Mouse (Mus musculus) kidney, adult 9 months (tissue): ENCODE measurements around the gene Pycr2.
A peak's percentile ranks its signal among the peaks of the same experiment; 100 is the strongest.
"Not testable (repeated sequence)": the region's sequence is repeated elsewhere in the genome, so short reads cannot be mapped to it uniquely, and the experiment has no call there.

ENCODE experiments used
- DNase-seq: peaks from one replicate; pipeline ENCODE4 v3.0.0; 2022

Pycr2 gene

DNA sequence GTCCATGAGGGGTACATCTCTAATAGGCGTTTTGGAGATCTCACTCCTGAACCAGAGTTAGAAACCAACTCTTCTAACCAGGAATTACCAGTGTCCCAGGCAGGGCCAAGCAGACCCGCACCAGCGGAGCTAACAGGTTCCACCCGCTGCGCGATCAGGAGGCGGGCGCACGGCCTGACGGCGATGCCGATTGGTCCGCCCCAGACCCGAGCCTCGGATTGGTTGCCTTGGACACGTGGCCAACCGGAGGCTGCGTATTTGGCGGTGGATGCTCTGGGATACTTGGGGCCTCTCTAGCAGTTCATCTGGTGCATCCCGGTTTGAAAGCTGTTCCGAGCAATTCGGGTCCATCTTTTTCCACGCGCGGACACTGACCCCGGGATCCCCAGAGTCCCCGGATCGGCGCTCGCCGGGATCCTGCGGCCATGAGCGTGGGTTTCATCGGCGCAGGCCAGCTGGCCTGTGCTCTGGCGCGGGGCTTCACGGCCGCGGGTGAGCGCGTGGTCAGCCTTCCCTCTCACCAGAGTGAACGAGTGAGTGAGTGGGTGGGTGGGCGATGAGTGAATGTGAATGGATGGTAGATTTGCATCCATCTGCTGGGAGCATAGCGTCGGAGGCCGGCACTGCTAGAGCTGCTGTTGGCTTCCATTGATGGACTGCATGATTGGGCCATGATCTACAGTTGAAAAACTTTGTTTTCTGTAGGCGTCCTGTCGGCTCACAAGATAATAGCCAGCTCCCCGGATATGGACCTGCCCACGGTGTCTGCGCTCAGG, at the start of gene Pycr2:
Pycr2 (plus strand) TSS at position 255 of the 776 bp plus-strand sequence.
- DNase-seq = peak; percentile 95

DNA sequence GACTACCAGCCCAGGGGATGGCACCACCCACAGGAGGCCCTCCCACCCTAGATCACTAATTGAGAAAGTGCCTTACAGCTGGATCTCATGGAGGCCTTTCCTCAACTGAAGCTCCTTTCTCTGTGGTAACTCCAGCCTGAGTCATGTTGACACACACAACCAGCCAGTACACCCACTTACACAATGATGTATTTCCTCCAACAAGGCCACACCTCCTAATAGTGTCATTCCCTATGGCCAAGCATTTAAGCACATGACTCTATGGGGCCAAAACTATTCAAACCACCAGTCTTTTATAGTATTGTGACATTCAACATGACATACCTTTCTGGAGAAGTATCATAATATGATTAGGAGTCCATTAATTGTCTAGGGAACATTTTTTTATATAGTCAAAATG, 45.3 kb upstream of the Pycr2 start:
- DNase-seq = no peak

DNA sequence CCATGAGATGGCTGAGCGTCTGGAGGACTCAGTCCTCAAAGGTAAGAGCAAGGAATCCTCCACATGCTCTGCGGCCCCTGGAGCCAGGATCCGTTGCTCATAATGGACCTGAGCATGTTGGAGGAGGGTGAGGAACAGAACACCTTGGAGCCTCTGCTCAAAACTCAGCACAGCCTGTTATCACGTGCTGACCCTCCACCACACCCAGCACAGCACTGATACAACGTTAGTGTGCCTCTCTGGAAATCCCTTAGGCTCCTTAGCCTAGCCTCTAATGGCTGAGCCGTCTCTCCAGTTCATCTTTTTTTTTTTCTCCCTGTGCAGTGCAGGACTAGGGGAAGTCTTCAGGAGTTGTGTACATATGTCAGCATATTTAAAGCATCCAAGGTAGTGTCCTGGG, 44.1 kb upstream of the Pycr2 start:
- DNase-seq = no peak

DNA sequence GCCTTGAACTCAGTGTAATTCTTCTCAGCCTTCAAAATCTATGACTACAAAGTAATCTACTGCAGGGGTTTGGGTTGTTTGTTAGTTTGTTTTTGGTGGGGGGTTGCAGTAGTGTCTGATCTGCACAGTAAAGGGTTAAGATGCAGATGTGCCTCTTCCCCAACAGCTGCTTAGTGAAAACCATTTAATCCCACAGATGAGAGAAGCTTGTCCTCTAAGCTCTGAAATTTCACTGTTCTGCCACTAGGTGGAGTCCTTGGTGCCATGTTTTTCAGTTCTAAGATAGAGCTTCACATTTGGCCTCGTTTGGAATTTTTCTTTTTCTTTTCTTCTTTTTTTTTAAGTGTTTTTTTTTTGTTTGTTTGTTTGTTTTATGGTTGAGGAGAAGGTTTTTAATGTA, 40.5 kb upstream of the Pycr2 start:
- peak; percentile 21 for DNase-seq

DNA sequence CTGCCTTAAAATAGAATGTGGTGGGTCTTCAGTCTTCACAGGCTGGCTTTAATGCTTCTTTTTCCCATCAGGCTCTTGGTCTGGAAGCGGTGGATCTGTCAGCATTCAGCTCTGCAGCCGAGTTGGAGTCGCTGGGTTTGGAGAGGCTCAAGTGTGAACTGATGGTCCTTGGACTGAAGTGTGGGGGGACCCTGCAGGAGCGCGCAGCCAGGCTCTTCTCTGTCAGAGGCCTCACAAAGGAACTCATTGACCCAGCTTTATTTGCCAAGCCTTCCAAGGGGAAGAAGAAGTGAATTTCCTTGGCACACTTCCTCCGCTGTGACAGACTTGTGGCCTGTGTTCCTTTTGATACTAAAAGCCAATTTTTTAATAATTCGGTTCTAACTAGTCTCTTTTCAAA, 38.1 kb upstream of the Pycr2 start:
- no peak for DNase-seq

DNA sequence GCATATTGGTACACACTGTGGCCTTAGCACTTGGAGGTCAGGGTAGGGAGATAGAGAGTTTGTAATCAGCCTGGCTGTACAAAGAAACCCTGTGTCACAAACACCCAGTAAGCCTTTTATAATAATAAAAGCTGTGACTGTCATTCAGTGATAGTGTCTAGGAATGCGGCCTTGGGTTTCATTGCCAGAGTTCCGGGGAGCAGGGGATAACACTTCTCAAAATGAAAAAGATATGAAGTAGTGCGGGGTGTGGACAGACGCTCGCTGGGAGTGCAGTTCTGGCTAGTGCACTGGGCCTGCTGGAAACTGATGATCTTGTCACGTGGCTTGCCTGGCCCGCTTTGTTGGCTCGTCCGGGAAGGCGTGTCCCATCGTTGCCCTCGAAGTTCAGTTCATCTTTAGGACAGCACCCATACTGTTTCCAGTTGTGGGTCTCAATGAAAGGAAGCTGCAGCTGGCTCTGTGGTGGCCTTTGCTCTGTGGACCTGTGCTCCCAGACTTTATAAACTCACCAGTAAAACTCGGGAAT, 33.9 kb upstream of the Pycr2 start:
- no peak for DNase-seq

DNA sequence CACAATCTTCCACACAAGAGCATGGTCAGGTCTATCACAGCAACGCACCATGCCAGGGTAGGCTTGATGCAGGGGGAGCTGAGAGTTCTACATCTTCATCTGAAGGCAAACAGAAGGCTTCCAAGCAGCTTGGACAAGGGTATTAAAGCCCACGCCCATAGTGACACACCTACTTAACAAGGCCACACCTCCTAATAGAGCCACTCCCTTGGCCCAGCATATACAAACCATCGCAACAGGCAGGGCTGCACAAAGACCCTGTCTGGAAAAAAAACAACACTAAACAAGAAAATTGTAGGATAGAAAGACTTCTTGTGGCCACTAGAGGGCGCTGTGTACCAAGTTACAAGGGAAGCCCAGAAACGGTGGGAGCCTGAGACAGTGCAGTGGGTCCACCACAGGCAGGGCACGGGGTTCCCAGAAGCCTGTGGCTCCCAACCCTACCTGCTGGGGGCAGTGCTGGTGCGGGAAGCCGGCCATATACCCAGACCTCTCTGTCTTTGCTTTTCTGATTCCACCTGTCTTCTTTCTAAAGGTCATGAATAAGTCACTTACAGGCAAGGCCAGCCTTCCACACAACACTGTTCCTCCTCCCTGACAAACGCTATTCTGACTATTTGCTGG, 30.1 kb upstream of the Pycr2 start:
- DNase-seq = peak; percentile 39

DNA sequence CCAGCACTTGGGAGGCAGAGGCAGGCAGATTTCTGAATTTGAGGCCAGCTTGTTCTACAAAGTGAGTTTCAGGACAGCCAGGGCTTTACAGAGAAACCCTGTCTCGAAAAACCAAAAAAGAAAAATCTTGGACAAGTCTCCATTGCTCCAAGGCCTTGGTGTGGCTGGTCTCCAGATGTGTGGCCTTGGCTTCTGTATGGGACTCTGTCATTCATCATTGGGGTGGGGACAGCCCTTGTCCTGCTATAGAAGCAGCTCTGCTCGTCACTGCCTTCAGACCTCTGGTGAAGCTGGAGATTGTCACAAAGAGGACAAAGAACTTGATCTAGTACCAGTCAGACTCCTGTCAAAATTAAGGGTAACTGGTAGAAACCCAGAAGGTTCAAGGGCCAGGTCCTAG, 29.5 kb upstream of the Pycr2 start:
- no peak for DNase-seq

DNA sequence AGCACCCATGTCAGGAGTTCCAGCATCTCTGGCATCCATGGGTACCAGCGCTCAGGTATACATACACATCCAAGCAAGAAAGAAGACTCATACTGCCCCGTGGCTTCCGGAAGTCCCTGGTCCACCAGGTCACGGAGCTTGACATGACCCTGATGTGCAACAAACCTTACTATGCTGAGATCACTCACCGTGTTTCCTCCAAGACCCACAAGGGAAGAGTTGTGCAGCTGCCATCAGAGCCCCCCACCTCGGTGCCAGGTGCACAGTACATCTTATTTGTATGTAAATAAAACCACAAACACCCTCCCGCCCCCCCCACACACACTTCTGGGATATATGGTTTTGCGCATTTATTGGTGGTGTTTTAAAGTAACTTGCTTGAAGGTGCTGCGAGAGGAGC, 29.0 kb upstream of the Pycr2 start:
- DNase-seq = no peak

DNA sequence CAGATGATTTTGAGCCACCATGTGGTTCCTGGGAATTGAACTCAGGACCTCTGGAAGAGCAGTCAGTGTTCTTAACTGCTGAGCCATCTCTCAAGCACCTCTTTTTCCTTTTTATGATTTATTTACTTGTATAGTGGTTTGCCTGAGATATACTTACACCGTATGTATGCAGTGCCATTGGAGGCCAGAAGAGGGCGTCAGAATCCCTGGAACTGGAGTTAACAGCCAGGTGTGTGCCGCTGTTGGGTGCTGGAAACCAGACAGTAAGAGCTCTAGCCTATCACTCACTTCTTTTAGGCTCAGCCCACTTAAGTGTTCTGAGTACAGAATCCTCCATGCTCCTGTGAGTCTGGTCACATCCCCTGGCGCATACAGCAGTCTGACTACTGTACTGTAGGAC, 26.6 kb upstream of the Pycr2 start:
- DNase-seq = no peak

DNA sequence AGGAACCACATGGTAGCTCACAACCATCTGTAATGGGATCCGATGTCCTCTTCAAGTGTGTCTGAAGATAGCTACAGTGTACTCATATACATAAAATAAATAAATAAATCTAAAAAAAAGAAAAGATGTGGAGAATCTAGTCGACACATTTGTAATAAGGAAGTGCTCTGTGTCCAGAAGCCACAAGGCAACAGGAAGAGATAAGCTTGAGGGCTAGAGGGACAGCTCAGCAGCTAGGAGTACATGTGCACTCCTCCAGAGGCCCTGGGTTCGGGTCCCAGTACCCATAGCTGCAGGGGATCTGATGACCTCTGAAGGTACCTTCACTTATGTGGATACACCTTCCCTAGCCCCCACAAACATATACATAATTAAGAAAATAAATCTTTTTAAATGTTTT, 22.3 kb upstream of the Pycr2 start:
- no peak for DNase-seq

DNA sequence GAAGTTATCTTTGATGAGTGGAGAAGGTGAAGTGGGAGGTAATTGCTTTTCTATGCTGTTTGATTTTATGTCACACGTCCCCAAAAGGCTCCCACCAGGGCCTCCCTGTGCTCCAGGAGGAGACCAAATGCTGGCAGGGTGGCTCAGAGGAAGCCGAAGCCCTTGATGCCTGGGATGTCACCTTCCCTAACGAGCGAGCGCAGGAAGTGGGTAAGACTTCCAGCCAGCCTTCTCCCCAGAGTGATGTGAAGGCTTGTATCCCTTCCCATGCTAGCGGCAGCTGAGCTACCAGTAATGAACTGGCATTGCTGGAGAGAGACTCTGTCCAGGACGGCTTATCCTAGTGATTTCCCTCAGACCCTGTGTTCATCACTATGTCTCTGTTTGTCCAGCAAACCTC, 20.4 kb upstream of the Pycr2 start:
- no peak for DNase-seq

DNA sequence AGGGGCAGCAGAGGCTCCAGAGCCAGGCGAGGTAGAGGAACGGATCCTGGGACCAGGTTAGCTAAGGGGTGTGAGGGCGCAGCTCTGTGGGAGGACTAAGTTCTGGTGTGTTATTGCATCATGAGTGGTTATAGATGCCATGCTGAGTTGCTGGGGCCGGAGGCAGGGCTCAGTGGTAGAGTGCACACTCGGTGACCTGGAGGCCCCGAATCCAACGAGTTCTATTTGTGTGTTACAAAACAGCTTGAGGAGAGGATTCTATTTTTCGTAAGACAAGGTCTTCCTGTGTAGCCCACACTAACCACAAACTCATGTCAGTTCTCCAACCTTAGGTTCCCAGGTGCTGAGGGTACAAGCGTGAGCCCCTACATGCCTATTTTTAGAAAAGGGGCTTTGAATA, 19.6 kb upstream of the Pycr2 start:
- no peak for DNase-seq

DNA sequence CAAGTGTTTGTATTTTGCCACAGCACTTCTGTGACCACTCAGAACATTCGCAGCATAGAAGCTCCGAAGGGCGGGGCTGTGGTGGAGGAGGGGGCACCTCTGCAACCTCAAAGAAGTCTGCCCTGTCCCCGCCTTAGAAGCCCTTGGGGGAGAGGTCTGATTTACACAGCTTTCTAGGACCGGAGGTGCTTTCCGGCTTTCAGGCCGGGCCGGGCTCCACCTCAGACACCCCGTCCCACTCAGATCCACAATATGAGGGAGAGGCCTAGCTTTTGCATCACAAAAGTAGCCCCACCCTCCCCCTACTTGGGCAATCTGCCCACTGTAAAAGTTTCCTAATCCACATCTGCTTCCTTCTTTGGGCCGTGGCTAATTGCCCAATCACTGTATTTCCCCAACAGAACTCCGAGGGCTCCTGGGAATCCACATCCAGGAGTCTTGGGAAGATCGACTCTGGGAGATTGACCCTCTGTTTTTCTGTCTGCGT, 15.5 kb upstream of the Pycr2 start:
- DNase-seq = peak; percentile 79

DNA sequence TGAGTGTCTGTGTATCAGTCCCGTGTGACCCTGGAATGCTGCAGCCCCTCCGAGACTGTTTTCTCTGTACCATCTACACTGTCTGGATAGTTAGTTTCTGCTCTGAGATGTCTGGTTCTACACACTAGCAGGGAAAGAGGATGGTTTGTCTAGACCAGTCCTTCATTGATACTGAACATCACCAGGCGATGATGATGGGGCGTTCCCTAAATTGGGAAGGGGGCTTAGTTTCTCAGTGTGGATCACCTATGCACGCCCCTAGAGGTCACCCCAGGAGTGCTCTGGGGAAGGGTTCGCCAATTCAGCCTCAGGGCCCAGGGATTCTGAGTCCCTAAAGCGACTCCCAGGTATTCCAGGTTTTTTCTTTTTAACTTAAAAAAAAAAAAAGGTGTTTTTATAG, 14.9 kb upstream of the Pycr2 start:
- no peak for DNase-seq

DNA sequence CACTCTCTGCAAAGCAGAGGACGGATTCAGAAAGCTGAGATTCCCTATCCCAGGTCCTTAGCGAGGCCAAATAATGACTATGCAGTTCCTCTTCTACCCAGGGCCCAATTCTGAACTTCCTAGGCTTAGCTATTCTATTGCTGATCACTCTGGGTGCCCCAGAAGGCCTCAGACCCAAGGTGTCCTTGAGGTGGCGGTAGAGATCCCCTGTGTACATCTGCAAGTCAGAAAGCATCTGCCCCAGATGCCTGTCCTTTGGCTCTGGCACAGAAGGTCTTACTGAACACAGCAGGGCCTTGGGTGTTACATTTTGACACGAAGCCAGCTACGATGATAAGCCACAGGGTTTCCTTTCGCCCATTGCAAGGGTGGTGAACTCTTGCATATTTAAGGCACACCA, 14.3 kb upstream of the Pycr2 start:
- DNase-seq = no peak

DNA sequence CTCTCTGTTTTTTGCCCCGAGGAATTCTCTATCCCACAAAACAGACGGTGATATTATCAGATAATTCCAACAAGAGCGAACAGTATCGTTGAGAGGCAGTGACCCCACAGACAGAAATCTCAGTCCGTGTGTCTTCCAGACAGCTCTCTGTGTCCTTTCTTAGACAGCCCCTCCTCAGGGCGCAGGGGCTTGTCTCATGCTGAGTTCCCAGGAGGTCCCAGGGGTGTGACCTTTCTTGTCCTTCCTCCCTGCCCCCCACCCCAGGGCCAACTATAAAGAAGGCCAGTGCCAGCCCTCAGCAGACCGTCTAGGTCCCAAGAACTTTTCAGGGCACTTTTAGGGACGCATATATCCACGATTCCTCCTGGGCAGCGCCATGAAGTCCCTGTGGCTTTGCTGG, 11.3 kb upstream of the Pycr2 start, which contains the start of gene Lefty2:
Lefty2 (plus strand) TSS at position 301 of the 400 bp plus-strand sequence.
- DNase-seq = no peak

DNA sequence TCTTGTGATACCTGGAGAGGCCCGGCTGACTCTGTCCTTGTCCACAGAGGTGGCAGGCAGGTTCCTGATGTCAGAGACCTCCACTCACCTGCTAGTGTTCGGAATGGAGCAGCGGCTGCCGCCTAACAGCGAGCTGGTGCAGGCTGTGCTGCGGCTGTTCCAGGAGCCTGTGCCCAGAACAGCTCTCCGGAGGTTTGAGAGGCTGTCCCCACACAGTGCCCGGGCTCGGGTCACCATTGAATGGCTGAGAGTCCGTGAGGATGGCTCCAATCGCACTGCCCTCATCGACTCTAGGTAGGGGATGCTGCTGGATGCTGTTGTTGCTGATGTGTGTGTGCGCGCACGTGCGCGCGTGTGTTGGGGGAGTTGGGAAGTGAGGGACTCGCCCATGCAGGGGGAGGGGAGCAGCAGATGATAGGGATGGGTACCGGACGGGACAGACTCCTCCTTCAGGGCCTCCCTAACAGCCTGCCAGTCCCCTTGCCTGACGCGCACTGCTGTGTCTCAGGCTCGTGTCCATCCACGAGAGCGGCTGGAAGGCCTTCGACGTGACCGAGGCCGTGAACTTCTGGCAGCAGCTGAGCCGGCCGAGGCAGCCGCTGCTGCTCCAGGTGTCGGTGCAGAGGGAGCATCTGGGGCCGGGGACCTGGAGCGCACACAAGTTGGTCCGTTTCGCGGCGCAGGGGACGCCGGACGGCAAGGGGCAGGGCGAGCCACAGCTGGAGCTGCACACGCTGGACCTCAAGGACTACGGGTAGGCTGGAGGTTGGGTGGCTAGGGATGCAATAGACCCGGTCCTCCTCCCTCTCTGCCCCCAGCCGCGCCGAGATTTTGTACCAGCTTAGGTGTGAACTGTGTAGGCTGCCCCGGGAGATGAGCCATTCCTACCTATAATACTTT, 9.8 kb upstream of the Pycr2 start:
- DNase-seq = not testable (repeated sequence)

DNA sequence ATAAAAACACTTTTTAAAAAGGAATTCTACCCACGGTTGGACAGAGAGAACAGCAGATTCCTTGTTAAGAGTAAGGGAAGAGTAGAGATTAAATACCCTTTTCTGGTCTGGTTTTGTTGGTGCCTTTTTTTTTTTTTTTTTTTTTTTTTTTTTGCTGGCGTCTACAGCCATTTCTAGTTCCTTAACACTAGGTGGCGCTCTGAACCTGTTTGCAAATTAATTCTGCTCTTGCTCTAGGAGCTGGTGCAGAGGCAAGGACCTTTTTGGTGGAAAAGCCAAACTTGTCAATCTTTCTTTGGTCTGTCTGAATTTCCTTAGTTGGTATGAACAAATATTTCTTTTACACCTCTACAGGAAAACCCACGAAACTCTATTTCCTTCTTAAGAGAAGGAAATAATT, 3.0 kb upstream of the Pycr2 start:
- peak; percentile 48 for DNase-seq

DNA sequence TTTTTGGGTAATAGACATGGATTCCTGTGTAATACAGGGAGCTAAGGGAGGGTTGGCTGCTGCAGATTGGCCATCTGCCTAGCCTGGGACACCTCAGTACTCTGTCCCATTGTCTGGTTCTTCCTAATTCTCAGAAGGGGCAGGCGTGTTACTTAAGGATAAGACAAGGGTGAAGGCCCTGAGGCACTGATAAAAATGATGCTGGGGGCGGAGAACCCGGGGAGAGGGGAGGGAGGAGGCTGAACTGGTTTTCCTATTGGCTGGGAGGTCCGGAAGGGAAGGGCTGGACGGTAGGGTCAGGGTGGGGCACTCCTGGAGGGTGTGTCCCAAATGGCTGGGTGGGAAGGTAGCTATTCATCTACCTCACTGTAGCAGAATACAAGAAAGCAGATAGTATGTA, 1.2 kb upstream of the Pycr2 start:
- no peak for DNase-seq

DNA sequence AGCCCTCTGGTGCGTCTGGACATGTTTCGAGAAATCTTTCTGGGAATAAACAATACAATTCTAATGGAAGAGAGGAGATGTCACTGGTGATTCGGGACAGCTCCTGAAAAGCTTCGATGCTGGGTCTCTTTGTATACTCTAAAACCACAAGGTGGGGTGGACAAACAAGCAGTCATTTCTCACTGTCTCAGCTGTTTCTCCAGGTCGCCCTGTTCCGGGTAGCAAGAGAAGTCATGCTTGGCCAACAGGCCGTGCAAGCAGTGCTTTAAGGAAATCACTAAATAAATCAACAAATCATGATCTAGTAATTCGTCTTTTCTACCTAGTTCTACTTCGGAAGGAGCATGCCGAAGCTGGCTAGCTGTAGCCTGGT, 441 bp upstream of the Pycr2 start:
- DNase-seq = no peak

DNA sequence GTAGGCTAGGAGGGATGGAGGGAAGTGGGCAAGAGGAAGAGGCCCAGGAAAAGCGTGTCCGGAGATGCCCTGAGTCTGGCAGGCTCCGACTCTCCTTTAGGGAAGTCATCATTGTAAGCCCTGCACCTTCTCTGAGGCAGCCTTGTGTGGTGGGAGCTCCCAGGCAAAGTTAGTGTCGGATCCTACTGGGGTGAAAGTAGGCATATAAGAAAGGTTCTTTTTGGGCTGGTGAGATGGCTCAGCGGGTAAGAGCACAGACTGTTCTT, 655 bp downstream of the Pycr2 start:
- DNase-seq = no peak

DNA sequence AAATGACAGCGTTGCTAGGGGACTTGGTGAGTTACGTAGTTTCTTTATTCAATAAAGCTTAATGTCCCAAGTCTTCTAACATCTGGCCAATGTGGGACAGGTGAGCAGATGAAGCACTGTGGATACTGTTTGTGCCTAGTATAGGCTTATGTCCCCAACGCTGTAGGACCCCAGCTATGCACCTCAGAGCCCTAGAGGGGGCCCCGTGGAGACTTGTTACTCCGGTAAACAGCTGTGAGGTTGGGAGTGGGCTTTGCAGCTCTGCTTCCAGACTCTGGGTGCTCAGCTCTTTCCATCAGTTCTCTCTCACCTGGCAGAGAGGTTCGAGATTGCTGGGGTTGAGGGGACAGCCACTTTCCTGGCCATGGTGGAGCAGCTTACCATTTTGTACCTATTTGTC, 1.2 kb downstream of the Pycr2 start:
- no peak for DNase-seq

DNA sequence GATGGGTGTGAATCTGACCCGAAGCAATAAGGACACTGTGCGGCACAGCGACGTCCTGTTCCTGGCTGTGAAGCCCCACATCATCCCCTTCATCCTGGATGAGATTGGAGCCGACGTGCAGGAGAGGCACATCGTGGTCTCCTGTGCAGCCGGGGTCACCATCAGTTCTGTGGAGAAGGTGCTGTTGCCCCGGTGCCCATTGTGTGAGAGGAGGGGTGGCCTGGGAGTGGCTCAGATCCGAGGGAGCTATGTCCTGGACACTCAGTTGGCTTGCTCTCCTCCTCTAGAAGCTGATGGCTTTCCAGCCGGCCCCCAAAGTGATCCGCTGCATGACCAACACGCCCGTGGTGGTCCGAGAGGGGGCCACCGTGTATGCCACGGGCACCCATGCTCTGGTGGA, 1.8 kb downstream of the Pycr2 start:
- DNase-seq = no peak
